13 mouse cellular contexts compared by ENCODE assay signal in the genomic region with DNA sequence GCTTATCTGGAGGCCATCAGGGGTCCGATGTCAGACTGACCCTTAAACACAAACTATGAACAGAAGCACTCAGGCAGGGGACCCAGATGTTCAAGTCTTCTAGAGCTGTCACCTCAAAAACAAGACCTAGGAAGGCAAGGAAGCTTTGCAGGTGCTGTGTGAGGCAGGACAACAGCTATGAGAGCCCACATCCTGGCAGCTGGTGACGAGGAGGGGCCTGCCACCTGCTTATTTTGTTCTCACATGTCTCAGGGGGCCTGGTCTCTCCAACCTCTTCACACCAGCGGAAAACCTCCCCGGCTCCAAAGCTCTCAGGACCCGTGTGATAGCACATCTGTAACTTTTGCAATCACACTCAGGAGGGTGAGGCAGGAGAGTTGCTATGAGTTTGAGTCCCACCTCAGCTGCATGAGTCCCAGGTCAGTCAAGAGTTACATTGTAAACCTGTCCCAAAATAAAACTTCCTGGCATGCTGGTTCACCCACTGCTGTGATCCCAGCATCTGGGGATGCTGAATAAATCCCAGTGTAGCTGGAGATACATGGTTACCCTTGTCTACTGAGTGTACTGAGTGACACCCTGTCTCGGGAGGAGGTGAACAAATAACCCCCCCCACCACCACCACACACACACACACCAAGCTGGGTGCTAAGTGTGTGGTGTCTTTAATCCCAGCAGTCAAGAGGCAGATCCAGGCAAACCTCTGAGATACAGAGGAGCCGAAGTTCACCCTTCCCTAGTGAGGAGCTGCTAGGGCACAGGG. TPM values are rescaled to one million over a fixed set of nuclear protein-coding genes. Genes with fewer than 3 reads are reported as not detected.
DNase-seq lines count a peak whose midpoint lies in the region; ATAC-seq lines count a peak whose summit lies in the region.
"Had no signal": no experiment of that assay in that cellular context is flagged by ENCODE, and none has a peak within 500 bp of the region (broad histone marks: within the 10 kb centered on the region; RNA-seq: fewer than 3 reads in every experiment).

No protein-coding gene starts in this region.

- no peak overlapping the region for H3K9ac ChIP-seq in heart, embryonic 16.5 days (ENCODE audit: low read length)

- 21% methylated on average over 7 of the region's 7 CpGs for WGBS in heart, embryonic 16.5 days

- ATAC-seq in heart, embryonic 16.5 days (replicated peaks; ENCODE audit: extremely low read depth, insufficient read depth, low FRiP score): no peak
- peak; percentile 62 for ATAC-seq in CD4-positive, CD25-positive, alpha-beta regulatory T cell, adult 4 months
- ATAC-seq: intestine, postnatal 0 days had no signal

- peaks cover 16% of the 10 kb centered on the region for H3K4me1 ChIP-seq in heart, embryonic 16.5 days (ENCODE audit: control insufficient read depth, insufficient read depth, low read length)

- H3K4me3 ChIP-seq in heart, embryonic 16.5 days (ENCODE audit: low read length): no peak overlapping the region

- H3K36me3 ChIP-seq in heart, embryonic 16.5 days (ENCODE audit: control insufficient read depth, insufficient read depth): 0 out of 2 replicates have a peak, but pooled peaks cover 3% of the 10 kb centered on the region

- no peak for DNase-seq in heart, adult 8-10 months (ENCODE audit: low spot score)
- peak; percentile 92 for DNase-seq in naive thymus-derived CD4-positive, alpha-beta T cell, adult 2 months (ENCODE audit: low read depth)
- DNase-seq in thymus, postnatal 0 days (ENCODE audit: low spot score): peak; percentile 97
- DNase-seq in adrenal gland, postnatal 36 days: no peak
- DNase-seq in kidney, postnatal 36 days: no peak
- DNase-seq in left cerebral cortex, adult 9 months (ENCODE audit: low spot score in 2 of 2): no peak
- DNase-seq: cerebellum, postnatal 14 days; left cerebral cortex, postnatal 4 days; midbrain, embryonic 14.5 days; right cerebral cortex, postnatal 4 days had no signal

- H3K27ac ChIP-seq in heart, embryonic 16.5 days (ENCODE audit: low read length): peak overlapping the region; percentile 71

- H3K9me3 ChIP-seq in heart, embryonic 16.5 days (replicated peaks; ENCODE audit: control insufficient read depth, low read length): no peaks in the 10 kb centered on the region

- H3K4me2 ChIP-seq in heart, embryonic 16.5 days (ENCODE audit: low read depth, low read length): no peak overlapping the region

- peaks cover 26% of the 10 kb centered on the region for H3K27me3 ChIP-seq in heart, embryonic 16.5 days (ENCODE audit: control insufficient read depth, insufficient read depth, low read length)

RNA-seq across cellular contexts. Expression of a gene that starts 4.6 kb away (rescaled TPM):
- polyA plus RNA-seq in heart, embryonic 16.5 days (2015; fragmentation: Nextera tagmentation; extraction: Ambion mirVana): 7.7 and 13.2 TPM in 2 replicates
- under 1 TPM; 0.22 to 0.87 (median 0.45) TPM for total RNA-seq in heart, adult 8-10 months (2022)
- polyA plus RNA-seq in CD4-positive, CD25-positive, alpha-beta regulatory T cell, adult 4 months (2017; shearing (Covaris generic)): 100 to 1,000 TPM in 1 of 2 experiments, 10 to 100 TPM in 1; 89.8 to 124 TPM
- polyA plus RNA-seq in thymus, postnatal 0 days (2015; fragmentation: Nextera tagmentation; extraction: Ambion mirVana): 201 and 211 TPM in 2 replicates
- under 1 TPM; 0.76 to 0.92 TPM for total RNA-seq in adrenal gland, postnatal 36 days (2021)

RNA-seq across cellular contexts. Expression of a gene that starts 14.3 kb away (rescaled TPM):
- 1.8 and 2.6 TPM in 2 replicates for polyA plus RNA-seq in heart, embryonic 16.5 days (2015; fragmentation: Nextera tagmentation; extraction: Ambion mirVana)
- 1 to 10 TPM; 2.7 to 4.5 (median 3.4) TPM for total RNA-seq in heart, adult 8-10 months (2022)
- polyA plus RNA-seq in CD4-positive, CD25-positive, alpha-beta regulatory T cell, adult 4 months (2017; shearing (Covaris generic)): 1 to 10 TPM; 1.8 to 3.7 TPM
- polyA plus RNA-seq in thymus, postnatal 0 days (2015; fragmentation: Nextera tagmentation; extraction: Ambion mirVana): 36.6 and 42.0 TPM in 2 replicates
- 10 to 100 TPM in 1 of 2 experiments, 1 to 10 TPM in 1; 7.1 to 17.2 TPM for total RNA-seq in adrenal gland, postnatal 36 days (2021)

RNA-seq across cellular contexts. Expression of a gene that starts 22.3 kb away (rescaled TPM):
- polyA plus RNA-seq in heart, embryonic 16.5 days (2015; fragmentation: Nextera tagmentation; extraction: Ambion mirVana): 6.3 and 6.7 TPM in 2 replicates
- total RNA-seq in heart, adult 8-10 months (2022): 1 to 10 TPM; 6.2 to 8.5 (median 6.5) TPM
- polyA plus RNA-seq in CD4-positive, CD25-positive, alpha-beta regulatory T cell, adult 4 months (2017; shearing (Covaris generic)): 1 to 10 TPM; 1.8 to 2.4 TPM
- 3.9 and 5.0 TPM in 2 replicates for polyA plus RNA-seq in thymus, postnatal 0 days (2015; fragmentation: Nextera tagmentation; extraction: Ambion mirVana)
- 1 to 10 TPM; 6.9 to 8.4 TPM for total RNA-seq in adrenal gland, postnatal 36 days (2021)

RNA-seq across cellular contexts. Expression of a gene that starts 26.0 kb away (rescaled TPM):
- 596 and 670 TPM in 2 replicates for polyA plus RNA-seq in heart, embryonic 16.5 days (2015; fragmentation: Nextera tagmentation; extraction: Ambion mirVana)
- 100 to 1,000 TPM; 503 to 616 (median 589) TPM for total RNA-seq in heart, adult 8-10 months (2022)
- polyA plus RNA-seq in CD4-positive, CD25-positive, alpha-beta regulatory T cell, adult 4 months (2017; shearing (Covaris generic)): 1,000 to 10,000 TPM; 3,157 to 3,173 TPM
- 1,510 and 1,580 TPM in 2 replicates for polyA plus RNA-seq in thymus, postnatal 0 days (2015; fragmentation: Nextera tagmentation; extraction: Ambion mirVana)
- 1,000 to 10,000 TPM; 1,174 to 1,217 TPM for total RNA-seq in adrenal gland, postnatal 36 days (2021)

RNA-seq across cellular contexts. Expression of a gene that starts 52.7 kb away (rescaled TPM):
- 0.62 and 0.75 TPM in 2 replicates for polyA plus RNA-seq in heart, embryonic 16.5 days (2015; fragmentation: Nextera tagmentation; extraction: Ambion mirVana)
- under 1 TPM; 0.16 to 0.23 (median 0.19) TPM for total RNA-seq in heart, adult 8-10 months (2022)
- not detected for polyA plus RNA-seq in CD4-positive, CD25-positive, alpha-beta regulatory T cell, adult 4 months (2017; shearing (Covaris generic))
- polyA plus RNA-seq in thymus, postnatal 0 days (2015; fragmentation: Nextera tagmentation; extraction: Ambion mirVana): 0.23 and 0.45 TPM in 2 replicates
- total RNA-seq in adrenal gland, postnatal 36 days (2021): 1 to 10 TPM; 1.7 to 6.9 TPM

Comparison
In these comparisons a context has a peak if more than half of its experiments do, and no peak if none do; other contexts are left out.
1. DNase-seq: peak in naive thymus-derived CD4-positive, alpha-beta T cell, adult 2 months (single experiment) and thymus, postnatal 0 days (single experiment); none in heart, adult 8-10 months (single experiment), adrenal gland, postnatal 36 days (0 of 2), kidney, postnatal 36 days (0 of 2) and left cerebral cortex, adult 9 months (0 of 2).